Mouse (Mus musculus) midbrain, embryonic 16.5 days (tissue): Measurements from ENCODE around the gene Pgc. TPM values are rescaled to one million over a fixed set of nuclear protein-coding genes. Genes with fewer than 3 reads are reported as not detected.

Experiments
- ATAC-seq: fragments of 200-750 bp; cut with Nextera tagmentation; 2 replicates; pipeline ENCODE4 v1.8.0; 2017; ENCODE audit warnings: moderate TSS enrichment
- H3K27ac ChIP-seq: fragments of 300-500 bp; sonication (generic); 2 replicates; pipeline ENCODE4 v1.5.1; 2014; ENCODE audit warnings: mild to moderate bottlenecking, low read length, mixed read lengths
- H3K27me3 ChIP-seq: fragments of 300-500 bp; sonication (generic); 2 replicates; pipeline ENCODE4 v1.6.1; 2014; ENCODE audit warnings: low read depth, low read length, mixed read lengths; ENCODE audit not compliant: control insufficient read depth, insufficient read depth
- H3K36me3 ChIP-seq: fragments of 300-500 bp; sonication (generic); 2 replicates; pipeline ENCODE4 v1.6.1; 2014; ENCODE audit warnings: mild to moderate bottlenecking, low read length, moderate library complexity, mixed read lengths; ENCODE audit not compliant: control insufficient read depth, insufficient read depth
- H3K4me1 ChIP-seq: fragments of 300-500 bp; sonication (generic); 2 replicates; pipeline ENCODE4 v1.6.1; 2014; ENCODE audit warnings: mild to moderate bottlenecking, low read length, mixed read lengths; ENCODE audit not compliant: control insufficient read depth, insufficient read depth
- H3K4me2 ChIP-seq: fragments of 300-500 bp; sonication (generic); 2 replicates; pipeline ENCODE4 v1.6.1; 2014; ENCODE audit warnings: mild to moderate bottlenecking, low read length, mixed read lengths
- H3K4me3 ChIP-seq: fragments of 300-500 bp; sonication (generic); 2 replicates; pipeline ENCODE4 v1.5.1; 2014; ENCODE audit warnings: low read depth, mild to moderate bottlenecking, low read length, moderate library complexity, mixed read lengths
- H3K9ac ChIP-seq: fragments of 300-500 bp; sonication (generic); 2 replicates; pipeline ENCODE4 v1.6.1; 2014; ENCODE audit warnings: low read depth, low read length, mixed read lengths
- H3K9me3 ChIP-seq: fragments of 300-500 bp; sonication (generic); replicated peaks from 2 replicates; pipeline ENCODE4 v1.6.1; 2014; ENCODE audit warnings: mild to moderate bottlenecking, low read length, mixed read lengths; ENCODE audit not compliant: control insufficient read depth, poor library complexity, severe bottlenecking
- WGBS: fragments of 180-500 bp; shearing (Covaris S2); extraction: QIAGEN DNeasy Blood & Tissue Kit; methylation state at CpG from one replicate; pipeline ENCODE4 v1.1.7; 2014; 5-methylcytosine and 5-hydroxymethylcytosine counted together
- polyA plus RNA-seq: library from polyadenylated mRNA; unstranded; fragments of >200 nt; fragmentation: Nextera tagmentation; extraction: Ambion mirVana; gene quantifications from 2 replicates; pipeline ENCODE4 v1.2.1, GENCODE M21; 2015

Gene Pgc
- polyA plus RNA-seq, 1 experiment from 2014 or later: 0.13 TPM

GRCm38 (mm10) chr17:47702548-47703345, 23.9 kb upstream of the Pgc start:
- Histone ChIP-seq H3K4me1 (no peaks in the 10 kb centered on the region), H3K36me3 (peaks cover 9% of the 10 kb centered on the region; the same call in 1 of the 2 replicates), H3K9me3 (no peaks in the 10 kb centered on the region), H3K27ac (peak overlapping the region; percentile 51), H3K9ac (no peak overlapping the region), H3K4me2 (no peak overlapping the region), H3K27me3 (no peaks in the 10 kb centered on the region), H3K4me3 (no peak overlapping the region)
- no peak for ATAC-seq
- WGBS: 55% methylated on average over 28 of the region's 28 CpGs

- H3K4me3 ChIP-seq: no peak overlapping the region
- no peaks in the 10 kb centered on the region for H3K27me3 ChIP-seq
- H3K9ac ChIP-seq: no peak overlapping the region
- ATAC-seq: no peak
- no peak overlapping the region for H3K27ac ChIP-seq
- no peaks in the 10 kb centered on the region for H3K9me3 ChIP-seq
- WGBS: 34% methylated on average over 20 of the region's 20 CpGs
- H3K36me3 ChIP-seq: peaks cover 9% of the 10 kb centered on the region; the same call in 1 of the 2 replicates
- no peaks in the 10 kb centered on the region for H3K4me1 ChIP-seq
- H3K4me2 ChIP-seq: no peak overlapping the region
Observed at GRCm38 (mm10) chr17:47703556-47703955, 23.1 kb upstream of the Pgc start.

- 82% methylated on average over 4 of the region's 4 CpGs for WGBS
- H3K4me1 ChIP-seq: no peaks in the 10 kb centered on the region
- no peak overlapping the region for H3K4me2 ChIP-seq
- no peak for ATAC-seq
- H3K4me3 ChIP-seq: no peak overlapping the region
- H3K36me3 ChIP-seq: peaks cover 5% of the 10 kb centered on the region; the same call in 1 of the 2 replicates
- H3K9ac ChIP-seq: no peak overlapping the region
- H3K27ac ChIP-seq: no peak overlapping the region
- no peaks in the 10 kb centered on the region for H3K9me3 ChIP-seq
- H3K27me3 ChIP-seq: no peaks in the 10 kb centered on the region
Observed at GRCm38 (mm10) chr17:47704692-47705091, 21.9 kb upstream of the Pgc start.

- Histone ChIP-seq H3K9ac (no peak overlapping the region), H3K4me1 (no peaks in the 10 kb centered on the region), H3K27ac (no peak overlapping the region), H3K27me3 (no peaks in the 10 kb centered on the region), H3K9me3 (no peaks in the 10 kb centered on the region), H3K36me3 (peaks cover 5% of the 10 kb centered on the region; the same call in 1 of the 2 replicates), H3K4me2 (no peak overlapping the region), H3K4me3 (no peak overlapping the region)
- ATAC-seq: no peak
- WGBS: 78% methylated on average over 1 of the region's 1 CpGs
Observed at GRCm38 (mm10) chr17:47706196-47706595, 20.4 kb upstream of the Pgc start.

- no peak overlapping the region for H3K4me3 ChIP-seq
- no peak overlapping the region for H3K4me2 ChIP-seq
- 81% methylated on average over 3 of the region's 3 CpGs for WGBS
- no peak for ATAC-seq
- peaks cover 2% of the 10 kb centered on the region; the same call in 1 of the 2 replicates for H3K4me1 ChIP-seq
- peaks cover 5% of the 10 kb centered on the region; the same call in 1 of the 2 replicates for H3K36me3 ChIP-seq
- no peaks in the 10 kb centered on the region for H3K9me3 ChIP-seq
- H3K9ac ChIP-seq: no peak overlapping the region
- H3K27me3 ChIP-seq: no peaks in the 10 kb centered on the region
- no peak overlapping the region for H3K27ac ChIP-seq
Observed at GRCm38 (mm10) chr17:47707961-47708360, 18.7 kb upstream of the Pgc start.

GRCm38 (mm10) chr17:47708972-47709371, 17.7 kb upstream of the Pgc start:
- 84% methylated on average over 4 of the region's 4 CpGs for whole genome bisulfite sequencing
- Histone ChIP-seq H3K4me1 (peaks cover 2% of the 10 kb centered on the region; the same call in 1 of the 2 replicates), H3K9me3 (no peaks in the 10 kb centered on the region), H3K9ac (no peak overlapping the region), H3K27ac (no peak overlapping the region), H3K27me3 (no peaks in the 10 kb centered on the region), H3K36me3 (peaks cover 3% of the 10 kb centered on the region; the same call in 1 of the 2 replicates), H3K4me2 (no peak overlapping the region), H3K4me3 (no peak overlapping the region)
- ATAC-seq: no peak

GRCm38 (mm10) chr17:47710036-47710435, 16.6 kb upstream of the Pgc start:
- H3K27me3 ChIP-seq: no peaks in the 10 kb centered on the region
- no peak overlapping the region for H3K4me2 ChIP-seq
- H3K4me1 ChIP-seq: peaks cover 2% of the 10 kb centered on the region; the same call in 1 of the 2 replicates
- H3K4me3 ChIP-seq: no peak overlapping the region
- H3K9me3 ChIP-seq: no peaks in the 10 kb centered on the region
- no peak overlapping the region for H3K27ac ChIP-seq
- 89% methylated on average over 3 of the region's 3 CpGs for WGBS
- no peak overlapping the region for H3K9ac ChIP-seq
- no peaks in the 10 kb centered on the region for H3K36me3 ChIP-seq
- no peak for ATAC-seq

- 65% methylated on average over 6 of the region's 6 CpGs for WGBS
- Histone ChIP-seq H3K4me2 (no peak overlapping the region), H3K4me1 (peaks cover 2% of the 10 kb centered on the region; the same call in 1 of the 2 replicates), H3K9ac (no peak overlapping the region), H3K4me3 (no peak overlapping the region), H3K36me3 (no peaks in the 10 kb centered on the region), H3K9me3 (no peaks in the 10 kb centered on the region), H3K27me3 (no peaks in the 10 kb centered on the region), H3K27ac (no peak overlapping the region)
- ATAC-seq: no peak
Observed at GRCm38 (mm10) chr17:47711883-47712282, 14.8 kb upstream of the Pgc start.

GRCm38 (mm10) chr17:47712889-47713571, 13.6 kb upstream of the Pgc start:
- H3K4me3 ChIP-seq: no peak overlapping the region
- WGBS: 53% methylated on average over 22 of the region's 22 CpGs
- no peaks in the 10 kb centered on the region for H3K9me3 ChIP-seq
- peaks cover 2% of the 10 kb centered on the region; the same call in 1 of the 2 replicates for H3K4me1 ChIP-seq
- H3K27ac ChIP-seq: peak overlapping the region; percentile 47; the same call in 1 of the 2 replicates
- H3K9ac ChIP-seq: peak overlapping the region; percentile 54; the same call in 1 of the 2 replicates
- ATAC-seq: peak; percentile 43; the same call in 1 of the 2 replicates
- peak overlapping the region; percentile 37; the same call in 1 of the 2 replicates for H3K4me2 ChIP-seq
- H3K36me3 ChIP-seq: no peaks in the 10 kb centered on the region
- H3K27me3 ChIP-seq: no peaks in the 10 kb centered on the region
